Mouse (Mus musculus) heart, adult 2 months (tissue): ENCODE data around the gene Cdk9. TPM values are rescaled to one million over a fixed set of nuclear protein-coding genes. Genes with fewer than 3 reads are reported as not detected.

Experiments
- DNase-seq, 2 experiments: peaks; one replicate each; pipeline ENCODE4 v3.0.0; 2021
- H3K27ac ChIP-seq: fragments of 200-600 bp; 2 replicates; pipeline ENCODE4 v1.8.1; 2022
- H3K27me3 ChIP-seq: fragments of 200-500 bp; 2 replicates; pipeline ENCODE4 v1.6.1; 2012; ENCODE audit warnings: mild to moderate bottlenecking, low read length, inconsistent platforms, mixed read lengths; ENCODE audit not compliant: control insufficient read depth, insufficient read depth
- H3K36me3 ChIP-seq: fragments of 200-500 bp; 2 replicates; pipeline ENCODE4 v1.6.1; 2012; ENCODE audit warnings: low read length, inconsistent platforms; ENCODE audit not compliant: control insufficient read depth, insufficient read depth
- H3K4me1 ChIP-seq: fragments of 200-500 bp; 2 replicates; pipeline ENCODE4 v1.6.1; 2011; ENCODE audit warnings: low read length; ENCODE audit not compliant: control insufficient read depth, insufficient read depth
- H3K4me3 ChIP-seq: fragments of 200-600 bp; 2 replicates; pipeline ENCODE4 v1.8.1; 2022
- H3K79me2 ChIP-seq: fragments of 200-500 bp; replicated peaks from 2 replicates; pipeline ENCODE4 v1.6.1; 2012; ENCODE audit warnings: mild to moderate bottlenecking, inconsistent platforms, low read length, moderate library complexity, mixed read lengths; ENCODE audit not compliant: control insufficient read depth, insufficient read depth
- H3K9ac ChIP-seq: fragments of 200-500 bp; 2 replicates; pipeline ENCODE4 v1.6.1; 2012; ENCODE audit warnings: low read depth, mild to moderate bottlenecking, control low read depth, inconsistent platforms, low read length, mixed read lengths
- CTCF ChIP-seq: fragments of 200-600 bp; IDR thresholded peaks from 2 replicates; pipeline ENCODE4 v1.8.1; 2022; ENCODE audit warnings: antibody characterized with exemption, mild to moderate bottlenecking, moderate library complexity
- EP300 ChIP-seq: fragments of 200-500 bp; IDR thresholded peaks from 2 replicates; pipeline ENCODE4 v1.6.1; 2011; ENCODE audit warnings: low read depth, low read length, control low read depth; ENCODE audit not compliant: insufficient read depth
- POLR2A ChIP-seq: fragments of 200-500 bp; IDR thresholded peaks from 2 replicates; pipeline ENCODE4 v1.6.1; 2011; ENCODE audit warnings: mild to moderate bottlenecking, low read depth, low read length, control low read depth; ENCODE audit not compliant: insufficient read depth
- WGBS: fragments of 180-500 bp; shearing (Covaris S2); methylation state at CpG from one replicate; pipeline ENCODE4 v1.1.7; 2018; 5-methylcytosine and 5-hydroxymethylcytosine counted together
- intact Hi-C: fragments of 180-260 bp; cut with DNase I; formaldehyde crosslinking; loops from one replicate; pipeline ENCODE4 v1.15.1; 2025
- microRNA-seq, 2 experiments: library from miRNA; unstranded; fragments of <30 nt; microRNA quantifications; one replicate each; pipeline ENCODE4 v1.2.0; 2021
- polyA plus RNA-seq: library from polyadenylated mRNA; depleted of rRNA; stranded (reverse); fragments of >200 nt; gene quantifications from 2 replicates; pipeline ENCODE4 v1.2.3, GENCODE M21; 2012; rRNA removed
- total RNA-seq, 2 experiments: library from RNA; stranded (reverse); gene quantifications; 2 replicates each; pipeline ENCODE4 v1.2.3; 2021

The Cdk9 gene
- total and polyA plus RNA-seq, 3 experiments, result 21.0 to 42.3 (median 25.3) TPM

DNA sequence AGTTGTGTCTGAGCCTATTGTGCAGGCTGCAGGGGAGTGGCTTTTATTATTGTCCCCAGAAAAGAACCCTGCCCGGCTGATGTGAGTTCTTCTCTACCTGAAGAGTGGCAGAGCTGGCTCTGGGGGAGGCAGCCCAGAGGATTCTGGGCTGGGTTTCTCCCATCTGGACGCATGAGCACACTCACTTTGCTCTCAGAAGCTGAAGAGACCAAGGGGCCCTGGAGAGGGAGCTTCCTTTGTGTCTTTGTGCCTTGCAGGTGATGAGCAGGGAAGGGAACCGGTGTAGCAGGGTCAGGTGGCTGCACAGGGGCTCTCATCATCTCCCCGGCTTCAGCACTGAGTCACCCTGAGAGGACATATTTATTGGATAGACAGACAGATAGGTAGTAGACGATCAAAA lies 50.6 kb downstream of the Cdk9 start:
- 56% methylated on average over 5 of the region's 5 CpGs for WGBS
- TF ChIP-seq POLR2A, result no peak
- H3K4me3 ChIP-seq, result no peak overlapping the region
- intact Hi-C loops, result loop anchor here (2.0 kb wide), 2 partner anchors 27 to 29 kb away; no protein-coding TSS in a partner anchor
- no peak for DNase-seq
- peaks cover 32% of the 10 kb centered on the region for H3K4me1 ChIP-seq
- H3K36me3 ChIP-seq, result peaks cover 34% of the 10 kb centered on the region
- no peaks in the 10 kb centered on the region for H3K27me3 ChIP-seq
- H3K79me2 ChIP-seq, result no peaks in the 10 kb centered on the region
- no peak overlapping the region for H3K9ac ChIP-seq
- peak overlapping the region; percentile 73 for H3K27ac ChIP-seq

DNA sequence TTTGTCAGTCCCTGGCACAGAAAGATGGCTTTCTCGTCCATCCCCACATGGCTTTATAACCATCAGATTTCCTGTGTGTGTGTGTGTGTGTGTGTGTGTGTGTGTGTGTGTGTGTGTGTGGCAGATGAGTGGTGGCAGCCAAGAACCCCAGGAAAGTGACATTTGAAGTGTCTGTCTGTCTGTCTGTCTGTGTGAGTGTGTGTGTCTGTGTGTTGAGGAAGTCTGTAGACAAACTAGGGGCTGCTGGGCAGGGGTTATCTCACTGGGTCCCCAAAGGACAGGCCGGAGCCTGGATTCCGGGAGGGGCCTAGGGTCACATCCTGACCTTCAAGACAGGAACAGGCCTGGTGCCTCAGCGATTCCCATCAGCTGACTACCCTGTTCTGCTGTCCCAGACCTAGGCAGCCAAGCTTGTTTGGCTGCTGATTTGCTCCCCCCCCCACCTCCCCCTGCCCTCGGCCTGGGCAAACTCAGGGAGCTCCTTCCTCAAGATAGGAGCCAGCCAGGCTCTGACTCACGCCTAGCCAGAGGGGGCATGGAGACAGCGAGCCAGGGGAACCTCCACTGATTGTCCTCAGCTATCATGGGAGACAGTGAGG lies 51.3 kb downstream of the Cdk9 start:
- peak in 1 of 2 experiments; percentile 76 for DNase-seq
- H3K9ac ChIP-seq, result peak overlapping the region; percentile 23; the same call in 1 of the 2 replicates
- intact Hi-C loops, result loop anchor here (2.0 kb wide), 2 partner anchors 27 to 29 kb away; no protein-coding TSS in a partner anchor
- WGBS, result 5% methylated on average over 7 of the region's 7 CpGs
- H3K4me1 ChIP-seq, result peaks cover 34% of the 10 kb centered on the region
- peaks cover 37% of the 10 kb centered on the region for H3K36me3 ChIP-seq
- no peaks in the 10 kb centered on the region for H3K27me3 ChIP-seq
- no peaks in the 10 kb centered on the region for H3K79me2 ChIP-seq
- peak overlapping the region; percentile 73 for H3K27ac ChIP-seq
- TF ChIP-seq CTCF, result no peak
- TF ChIP-seq EP300, result no peak
- TF ChIP-seq POLR2A, result no peak
- H3K4me3 ChIP-seq, result no peak overlapping the region

DNA sequence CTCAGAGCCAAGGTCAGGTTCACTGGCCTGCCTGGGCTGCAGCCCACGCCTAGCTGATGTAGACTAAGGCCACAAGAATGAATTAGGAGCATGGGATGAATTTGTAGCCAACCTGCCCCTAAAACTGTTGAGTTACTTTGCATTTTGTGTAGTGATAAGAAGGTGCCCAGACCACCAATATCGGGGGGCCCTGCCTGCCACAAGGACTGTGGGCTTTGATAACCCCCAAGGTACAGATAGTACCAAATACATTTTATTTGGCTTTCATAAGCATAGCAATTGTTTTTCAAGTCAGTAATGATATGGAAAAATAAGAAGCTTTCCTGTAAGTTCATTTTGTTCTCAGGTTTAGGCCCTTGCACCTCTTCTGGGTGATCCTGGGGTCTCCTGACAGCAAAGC lies 54.0 kb downstream of the Cdk9 start:
- intact Hi-C loops, result loop anchor here (2.0 kb wide), 1 partner anchor 18 kb away; no protein-coding TSS in a partner anchor
- Histone ChIP-seq H3K9ac (0 out of 2 replicates have a peak overlapping the region, but pooled peaks have one; percentile 17), H3K4me3 (no peak overlapping the region), H3K36me3 (peaks cover 40% of the 10 kb centered on the region), H3K27ac (peak overlapping the region; percentile 73), H3K79me2 (no peaks in the 10 kb centered on the region), H3K27me3 (no peaks in the 10 kb centered on the region), H3K4me1 (peaks cover 35% of the 10 kb centered on the region)
- TF ChIP-seq CTCF (no peak), EP300 (no peak), POLR2A (no peak)
- WGBS, result 61% methylated on average over 2 of the region's 2 CpGs
- no peak for DNase-seq

DNA sequence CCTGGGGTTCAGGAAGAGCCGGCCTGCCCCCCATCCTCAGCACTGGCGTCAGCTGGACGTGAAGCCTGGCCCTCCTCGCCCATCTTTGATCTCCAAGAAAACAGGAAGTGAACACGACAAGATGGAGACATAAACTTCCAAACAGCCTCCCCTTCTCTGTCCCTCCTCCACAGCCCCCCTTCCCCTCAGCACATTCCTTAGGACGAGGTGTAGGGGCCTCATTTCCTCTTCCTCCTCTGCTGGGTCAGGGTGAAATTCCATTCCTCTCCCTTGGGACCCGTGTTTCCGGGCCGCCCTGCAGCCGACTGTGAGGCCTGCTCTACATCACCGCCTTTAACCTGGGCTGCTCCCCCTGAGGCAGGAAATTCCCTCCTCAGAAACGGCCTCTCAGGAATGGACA lies 57.0 kb downstream of the Cdk9 start:
- Histone ChIP-seq H3K9ac (no peak overlapping the region), H3K4me1 (peaks cover 32% of the 10 kb centered on the region)

More for the DNA sequence above, 57.0 kb downstream of the Cdk9 start:
- H3K36me3 ChIP-seq, result peaks cover 28% of the 10 kb centered on the region
- DNase-seq, result peak; percentile 80 to 88
- peak; percentile 26 for TF ChIP-seq CTCF
- peak; percentile 99 for TF ChIP-seq EP300
- TF ChIP-seq POLR2A, result 0 out of 2 replicates have a peak, but pooled peaks have one; percentile 27
- H3K27me3 ChIP-seq, result no peaks in the 10 kb centered on the region
- no peak overlapping the region for H3K4me3 ChIP-seq
- H3K27ac ChIP-seq, result peak overlapping the region; percentile 90
- intact Hi-C loops, result loop anchor here (1.0 to 2.0 kb wide), 2 partner anchors 10 to 17 kb away; partner anchors contain the start of gene Eng
- WGBS, result 28% methylated on average over 12 of the region's 12 CpGs
- H3K79me2 ChIP-seq, result no peaks in the 10 kb centered on the region

Small RNA genes within 50 kb of the gene (microRNA-seq; reads per million reads assigned to microRNA genes)
- 0 reads per million in 2 experiments for gene Gm47291
- gene Mir2861, result 0 reads per million in 2 experiments
- gene Mir3960, result 0 reads per million in 2 experiments
- gene Mir8093, result 0 reads per million in 2 experiments

Other genes with a start within 250 kb of the Cdk9 start
- 1 to 10 TPM; 7.0 to 7.1 TPM for gene Fam102a, start 177.7 kb downstream of the Cdk9 start, total RNA-seq
- gene Fam102a, start 177.7 kb downstream of the Cdk9 start, polyA plus RNA-seq, result 9.2 and 10.6 TPM in 2 replicates
- 10 to 100 TPM; 17.4 to 18.0 TPM for gene Dpm2, start 142.2 kb downstream of the Cdk9 start, total RNA-seq
- 65.3 and 69.2 TPM in 2 replicates for gene Dpm2, start 142.2 kb downstream of the Cdk9 start, polyA plus RNA-seq
- gene Pip5kl1, start 138.3 kb downstream of the Cdk9 start, total RNA-seq, result not detected
- 0.25 TPM in 1 of 2 replicates, not detected in the other for gene Pip5kl1, start 138.3 kb downstream of the Cdk9 start, polyA plus RNA-seq
- not detected for gene 9430097D07Rik, start 137.4 kb downstream of the Cdk9 start, total RNA-seq
- gene 9430097D07Rik, start 137.4 kb downstream of the Cdk9 start, polyA plus RNA-seq, result not detected in 2 replicates
- 10 to 100 TPM; 16.2 to 17.8 TPM for gene St6galnac4, start 126.0 kb downstream of the Cdk9 start, total RNA-seq
- 25.2 and 28.6 TPM in 2 replicates for gene St6galnac4, start 126.0 kb downstream of the Cdk9 start, polyA plus RNA-seq
- gene St6galnac6, start 113.4 kb downstream of the Cdk9 start, total RNA-seq, result 100 to 1,000 TPM; 107 to 125 TPM
- gene St6galnac6, start 113.4 kb downstream of the Cdk9 start, polyA plus RNA-seq, result 129 and 174 TPM in 2 replicates
- gene Ak1, start 91.3 kb downstream of the Cdk9 start, total RNA-seq, result 100 to 1,000 TPM; 606 to 670 TPM
- 584 and 623 TPM in 2 replicates for gene Ak1, start 91.3 kb downstream of the Cdk9 start, polyA plus RNA-seq
- 100 to 1,000 TPM; 113 to 122 TPM for gene Eng, start 66.5 kb downstream of the Cdk9 start, total RNA-seq
- gene Eng, start 66.5 kb downstream of the Cdk9 start, polyA plus RNA-seq, result 230 and 239 TPM in 2 replicates
- 1 to 10 TPM; 4.6 to 5.7 TPM for gene Fpgs, start 8.9 kb downstream of the Cdk9 start, total RNA-seq
- gene Fpgs, start 8.9 kb downstream of the Cdk9 start, polyA plus RNA-seq, result 17.8 and 18.0 TPM in 2 replicates
- gene Sh2d3c, start 8.0 kb upstream of the Cdk9 start, total RNA-seq, result 10 to 100 TPM; 27.1 to 28.9 TPM
- gene Sh2d3c, start 8.0 kb upstream of the Cdk9 start, polyA plus RNA-seq, result 38.7 and 52.8 TPM in 2 replicates
- gene 6330409D20Rik, start 27.9 kb upstream of the Cdk9 start, total RNA-seq, result not detected
- not detected in 2 replicates for gene 6330409D20Rik, start 27.9 kb upstream of the Cdk9 start, polyA plus RNA-seq
- 1 to 10 TPM; 8.2 to 9.4 TPM for gene Tor2a, start 44.2 kb upstream of the Cdk9 start, total RNA-seq
- 19.4 and 22.2 TPM in 2 replicates for gene Tor2a, start 44.2 kb upstream of the Cdk9 start, polyA plus RNA-seq
- gene Ttc16, start 62.6 kb upstream of the Cdk9 start, total RNA-seq, result under 1 TPM; 0.10 to 0.11 TPM
- 0.61 and 0.98 TPM in 2 replicates for gene Ttc16, start 62.6 kb upstream of the Cdk9 start, polyA plus RNA-seq
- 1 to 10 TPM; 2.4 to 4.2 TPM for gene Ptrh1, start 62.7 kb upstream of the Cdk9 start, total RNA-seq
- gene Ptrh1, start 62.7 kb upstream of the Cdk9 start, polyA plus RNA-seq, result 2.2 and 3.3 TPM in 2 replicates
- gene Cfap157, start 71.4 kb upstream of the Cdk9 start, total RNA-seq, result not detected
- 0.12 TPM in 1 of 2 replicates, not detected in the other for gene Cfap157, start 71.4 kb upstream of the Cdk9 start, polyA plus RNA-seq
- 10 to 100 TPM in 1 of 2 experiments, 1 to 10 TPM in 1; 9.8 to 11.4 TPM for gene Stxbp1, start 134.2 kb upstream of the Cdk9 start, total RNA-seq
- gene Stxbp1, start 134.2 kb upstream of the Cdk9 start, polyA plus RNA-seq, result 14.4 and 15.6 TPM in 2 replicates
- gene Fam129b, start 163.0 kb upstream of the Cdk9 start, total RNA-seq, result 10 to 100 TPM; 19.5 to 20.0 TPM
- 21.0 and 21.5 TPM in 2 replicates for gene Fam129b, start 163.0 kb upstream of the Cdk9 start, polyA plus RNA-seq
- gene Rpl12, start 248.5 kb upstream of the Cdk9 start, total RNA-seq, result 10 to 100 TPM; 60.6 to 64.0 TPM
- gene Rpl12, start 248.5 kb upstream of the Cdk9 start, polyA plus RNA-seq, result 150 and 174 TPM in 2 replicates
- 10 to 100 TPM; 12.6 to 16.3 TPM for gene Lrsam1, start 248.5 kb upstream of the Cdk9 start, total RNA-seq
- 11.4 and 14.8 TPM in 2 replicates for gene Lrsam1, start 248.5 kb upstream of the Cdk9 start, polyA plus RNA-seq